Mouse (Mus musculus): ENCODE data around the gene R3hdml.

R3hdml gene

GRCm38 (mm10) chr2:163471710-163472465 is 20.2 kb upstream of the R3hdml start:
- peak; percentile 96 for DNase-seq (ENCODE audit: extremely low read depth, low read depth, low spot score)

DNA sequence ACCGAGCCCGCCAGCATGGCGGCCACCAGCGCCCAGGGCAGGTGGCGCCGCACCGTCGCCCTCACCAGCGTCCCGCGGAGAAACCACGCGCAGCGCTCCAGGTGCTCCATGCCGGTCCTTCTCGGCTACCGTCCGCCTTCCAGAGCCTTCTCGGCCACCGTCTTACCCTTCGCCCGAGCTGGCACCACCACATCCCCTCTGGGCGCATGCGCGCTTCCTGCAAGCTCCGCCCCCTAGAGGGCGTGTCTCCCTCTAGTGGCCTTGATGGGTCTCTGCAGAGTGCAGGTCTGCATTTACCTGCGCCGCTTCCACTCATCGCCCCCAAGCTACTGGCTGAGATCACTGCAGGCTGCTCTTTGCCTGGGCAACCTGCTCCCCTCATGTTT is 19.7 kb upstream of the R3hdml start, which contains the start of gene Fitm2:
TSS of gene Fitm2 (minus strand) at position 164 of the 386 bp plus-strand sequence.
- DNase-seq (ENCODE audit: extremely low read depth, low read depth, low spot score) = no peak

- no peak for DNase-seq (ENCODE audit: extremely low read depth, low read depth, low spot score)
These were observed 11.8 kb upstream of the R3hdml start for GRCm38 (mm10) chr2:163480191-163480825.

GRCm38 (mm10) chr2:163481539-163482029 is 10.5 kb upstream of the R3hdml start:
- no peak for DNase-seq (ENCODE audit: extremely low read depth, low read depth, low spot score)

- DNase-seq (ENCODE audit: extremely low read depth, low read depth, low spot score) = no peak
These were observed 4.8 kb upstream of the R3hdml start for GRCm38 (mm10) chr2:163487360-163487759.

DNA sequence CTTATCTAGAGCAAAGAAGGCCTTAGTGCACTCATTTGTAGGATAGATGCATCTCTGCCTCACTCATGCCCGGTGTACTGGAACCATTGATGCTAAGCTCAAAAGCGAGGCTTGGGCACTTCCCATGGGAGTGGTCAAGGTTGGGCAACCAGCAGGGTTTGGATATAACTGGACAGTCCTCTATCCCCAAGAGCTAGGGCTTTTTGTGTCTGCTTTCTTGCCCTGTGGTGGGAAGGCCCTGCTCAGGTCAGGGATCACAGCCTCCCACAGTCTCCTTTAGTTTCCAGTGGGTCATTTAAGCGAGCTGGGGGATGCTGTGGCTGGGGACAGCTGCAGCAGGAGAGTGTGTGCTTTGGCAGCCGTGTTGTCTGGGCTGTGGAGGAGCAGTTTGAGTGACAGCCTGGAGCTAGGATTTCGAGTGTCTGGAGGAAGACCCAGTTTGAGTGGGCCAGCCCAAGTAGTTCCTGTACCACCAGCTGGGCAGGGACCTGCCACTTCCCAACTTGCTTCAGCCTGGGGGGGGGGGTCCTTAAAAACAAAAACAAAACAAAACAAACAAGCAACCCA is 2.3 kb upstream of the R3hdml start:
- DNase-seq (ENCODE audit: extremely low read depth, low read depth, low spot score) = no peak

DNA sequence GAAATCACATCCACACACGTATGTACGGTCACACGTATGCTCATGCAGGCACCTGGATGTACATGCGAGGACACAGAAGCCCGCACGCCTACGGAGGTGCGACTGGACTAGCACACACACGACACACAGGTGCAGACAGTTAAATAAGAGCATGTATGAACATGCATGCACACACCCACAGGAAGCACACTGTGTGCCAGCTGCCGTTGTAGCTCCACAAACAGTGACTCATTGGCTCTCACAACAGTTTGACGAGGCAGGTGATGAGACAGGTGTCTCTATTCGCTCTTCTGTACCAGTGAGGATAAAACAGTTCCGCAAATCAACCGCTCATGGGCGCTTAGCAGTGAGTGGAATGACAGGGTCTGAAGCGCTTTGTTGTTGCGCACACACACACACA is 1.5 kb upstream of the R3hdml start:
- no peak for DNase-seq (ENCODE audit: extremely low read depth, low read depth, low spot score)

DNA sequence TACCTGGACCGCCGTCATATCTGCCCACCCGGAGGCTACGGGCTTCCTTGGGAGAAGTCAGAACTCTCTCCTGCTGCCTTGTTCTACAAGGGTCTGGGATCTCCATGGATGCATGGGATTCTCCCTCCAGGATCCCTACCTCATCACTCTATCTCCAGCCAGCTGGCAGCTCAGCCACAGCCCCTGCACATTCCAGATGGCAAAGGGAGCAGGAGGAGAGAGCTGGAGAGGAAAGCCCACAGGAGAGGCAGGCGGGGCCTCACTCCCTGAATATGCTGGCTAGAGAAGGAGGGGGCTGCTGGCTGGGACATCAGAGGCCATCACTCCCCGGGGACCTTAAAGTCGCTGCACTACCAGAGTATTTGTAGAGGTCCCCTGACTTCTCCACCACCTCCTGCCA is 767 bp upstream of the R3hdml start:
- no peak for DNase-seq (ENCODE audit: extremely low read depth, low read depth, low spot score)

DNA sequence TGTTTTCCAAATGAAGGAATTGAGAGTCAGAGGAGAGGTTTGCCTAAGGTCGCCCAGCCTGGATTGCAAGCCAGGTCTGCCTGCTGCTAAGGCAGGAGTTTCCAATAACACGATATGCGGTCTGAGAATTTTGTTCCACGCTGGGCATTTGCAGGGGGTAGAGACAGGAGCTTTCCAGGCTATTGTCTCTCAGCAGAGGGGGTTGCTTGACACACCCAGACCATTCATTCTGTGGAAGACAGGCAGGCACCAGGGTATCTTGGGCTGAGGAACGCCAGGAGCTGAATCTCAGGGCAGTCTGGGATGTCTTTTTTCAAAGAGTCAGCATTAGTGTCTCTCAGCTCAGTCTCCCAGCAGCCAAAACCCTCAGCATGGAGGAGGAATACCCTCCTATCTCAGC is 913 bp downstream of the R3hdml start:
- DNase-seq (ENCODE audit: extremely low read depth, low read depth, low spot score) = no peak

DNA sequence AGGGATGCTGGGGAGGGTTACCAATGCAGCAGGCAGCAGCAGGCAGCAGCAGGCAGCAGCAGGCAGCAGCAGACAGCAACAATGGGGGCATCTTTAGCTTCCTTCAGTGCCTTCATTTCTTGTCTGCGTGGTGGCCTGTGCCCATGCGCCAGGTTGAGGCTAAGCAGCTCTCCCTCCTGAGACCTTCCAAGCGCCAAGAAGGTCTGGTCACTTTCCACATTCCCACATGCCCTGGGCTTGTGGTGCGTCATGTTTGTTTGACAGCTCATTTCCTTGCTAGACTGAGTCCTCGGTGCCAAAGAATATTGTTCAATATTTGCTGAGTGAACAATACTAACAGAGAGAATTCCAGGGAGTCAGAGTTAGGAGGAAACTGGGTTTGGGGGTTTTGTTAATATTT is 1.9 kb downstream of the R3hdml start:
- DNase-seq (ENCODE audit: extremely low read depth, low read depth, low spot score) = no peak

DNA sequence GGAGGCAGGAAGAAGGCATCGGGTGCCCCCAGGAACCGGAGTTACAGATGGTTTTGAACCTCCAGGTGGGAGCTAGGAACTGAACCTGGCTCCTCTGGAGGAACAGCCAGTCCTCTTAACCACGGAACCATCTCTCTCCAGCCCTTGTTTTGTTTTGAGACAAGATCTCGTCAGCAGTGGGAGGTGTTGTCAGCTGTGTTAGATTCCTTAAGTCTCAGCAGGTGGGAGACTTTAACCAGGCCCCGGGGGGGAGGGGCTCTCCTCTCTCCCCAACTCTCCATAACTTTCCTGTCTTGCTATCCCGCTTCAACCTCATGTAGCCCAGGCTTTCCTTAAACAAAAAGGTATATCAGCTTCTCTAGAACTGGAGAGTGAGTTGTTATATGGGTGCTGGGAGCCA is 2.3 kb downstream of the R3hdml start:
- no peak for DNase-seq (ENCODE audit: extremely low read depth, low read depth, low spot score)

DNA sequence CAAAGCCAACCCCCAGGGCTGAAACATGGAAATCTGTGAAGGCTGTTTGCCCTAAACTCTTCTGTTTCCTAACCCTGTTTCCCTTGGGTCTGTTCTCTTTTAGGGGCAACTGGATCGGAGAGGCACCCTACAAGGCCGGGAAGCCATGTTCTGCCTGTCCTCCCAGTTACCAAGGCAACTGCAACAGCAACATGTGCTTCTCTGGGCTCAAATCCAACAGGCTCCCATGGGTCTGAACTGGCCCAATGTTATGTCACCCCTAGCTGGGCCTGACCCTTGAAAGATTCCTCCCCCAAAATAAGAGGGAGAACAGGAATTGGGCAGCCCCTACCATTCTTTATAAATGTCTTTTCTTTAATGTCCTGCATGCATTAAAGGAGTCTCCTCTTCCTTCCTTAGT is 10.1 kb downstream of the R3hdml start:
- DNase-seq (ENCODE audit: extremely low read depth, low read depth, low spot score) = no peak

DNA sequence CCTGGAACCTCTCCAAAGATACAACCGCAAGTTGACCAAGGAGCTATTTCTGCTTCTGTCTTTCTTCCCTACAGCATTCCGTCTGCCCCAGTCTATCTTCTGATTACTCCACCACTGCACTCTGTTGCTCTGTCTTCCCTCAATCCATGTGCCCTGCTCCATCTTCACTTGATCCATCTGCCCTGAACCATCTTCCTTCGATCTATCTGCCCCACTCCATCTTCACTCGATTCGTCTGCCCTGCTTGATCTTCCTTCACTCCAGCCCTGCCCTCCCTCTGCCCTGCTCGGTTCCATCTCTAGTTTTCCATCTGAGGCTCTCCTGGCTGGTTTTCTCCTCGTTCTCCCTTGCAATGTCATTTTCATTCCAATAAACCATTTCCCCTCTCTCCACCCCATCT is 11.1 kb downstream of the R3hdml start:
- no peak for DNase-seq (ENCODE audit: extremely low read depth, low read depth, low spot score)

DNA sequence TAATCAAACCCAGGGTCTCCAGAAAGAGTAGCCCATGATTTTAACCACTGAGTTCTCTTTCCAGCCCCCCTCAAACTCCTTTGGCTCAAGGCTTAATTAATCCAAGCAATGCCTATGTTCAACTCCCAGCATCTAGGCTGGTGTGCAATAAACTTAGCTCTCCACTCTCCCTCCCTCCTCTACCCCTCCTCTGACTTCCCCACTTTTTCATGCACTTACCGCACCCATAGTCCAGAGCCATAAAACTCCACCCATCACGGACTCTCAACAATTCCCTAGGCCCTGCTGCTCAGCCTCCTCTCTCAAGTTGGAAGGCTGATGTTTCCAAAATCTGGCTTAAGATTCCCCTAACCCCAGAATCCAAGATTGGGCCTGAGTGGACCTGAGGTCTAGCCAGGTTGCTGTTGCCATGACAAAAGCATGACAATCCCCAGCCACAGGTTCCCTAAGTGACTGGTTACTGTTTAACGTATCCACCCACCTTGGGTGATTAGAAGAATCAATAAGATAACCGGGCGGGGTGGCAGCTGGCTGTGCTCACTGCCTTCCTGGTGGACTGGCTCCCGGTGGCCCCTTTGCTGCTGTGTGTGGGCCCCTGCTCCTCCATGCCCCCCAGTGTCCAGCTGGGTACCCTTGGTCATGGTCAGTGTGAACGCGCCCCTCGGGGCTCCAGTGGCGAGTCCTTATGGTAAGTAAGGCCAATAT is 14.3 kb downstream of the R3hdml start, which contains the start of gene Hnf4a:
TSS of gene Hnf4a (plus strand) at position 509 of the 705 bp plus-strand sequence.
- DNase-seq (ENCODE audit: extremely low read depth, low read depth, low spot score) = no peak

- no peak for DNase-seq (ENCODE audit: extremely low read depth, low read depth, low spot score)
These were observed 33.7 kb downstream of the R3hdml start for GRCm38 (mm10) chr2:163525761-163526243.

- no peak for DNase-seq (ENCODE audit: extremely low read depth, low read depth, low spot score)
These were observed 35.4 kb downstream of the R3hdml start for GRCm38 (mm10) chr2:163527497-163527896.

DNA sequence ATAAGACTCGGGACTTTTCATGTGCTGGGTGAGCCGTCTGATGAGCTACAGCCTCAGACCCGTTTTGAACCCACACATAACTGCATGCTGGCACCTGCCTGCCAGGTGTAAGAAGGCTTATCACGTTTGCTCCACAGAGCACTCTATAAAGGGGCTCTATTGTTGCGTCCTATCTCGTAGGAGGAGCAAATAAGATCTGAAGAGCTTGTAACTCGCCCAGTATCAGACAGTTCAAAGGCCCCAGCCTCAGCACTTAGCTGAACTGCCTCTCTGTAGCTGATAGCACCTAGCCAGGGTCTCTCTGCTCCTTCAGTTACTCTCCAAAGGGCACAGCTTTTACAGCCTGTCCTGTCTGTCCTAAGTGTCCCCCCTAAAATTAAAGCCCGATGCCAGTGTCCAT is 38.3 kb downstream of the R3hdml start:
- no peak for DNase-seq (ENCODE audit: extremely low read depth, low read depth, low spot score)

- no peak for DNase-seq (ENCODE audit: extremely low read depth, low read depth, low spot score)
These were observed 39.8 kb downstream of the R3hdml start for GRCm38 (mm10) chr2:163531917-163532316.

DNA sequence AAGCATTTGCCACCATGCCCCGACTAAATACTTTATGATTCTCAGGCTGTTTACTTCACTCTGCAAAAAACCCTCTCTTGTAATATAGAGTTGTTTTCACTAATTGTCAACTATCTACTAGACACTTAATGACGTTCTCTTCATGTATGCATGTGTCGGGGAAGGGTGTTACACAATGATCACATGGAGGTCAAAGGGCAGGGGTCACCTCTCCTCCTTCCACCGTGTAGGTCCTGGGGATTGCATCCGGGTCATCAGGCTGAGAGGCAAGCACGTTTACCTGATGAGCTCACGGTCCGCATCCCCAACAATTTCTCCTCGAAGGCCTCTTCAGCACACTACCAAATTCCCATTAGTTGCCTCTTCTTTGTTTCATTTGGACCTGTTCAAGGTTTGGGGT is 41.1 kb downstream of the R3hdml start:
- no peak for DNase-seq (ENCODE audit: extremely low read depth, low read depth, low spot score)

GRCm38 (mm10) chr2:163534958-163535524 is 42.9 kb downstream of the R3hdml start:
- DNase-seq (ENCODE audit: extremely low read depth, low read depth, low spot score) = no peak

DNA sequence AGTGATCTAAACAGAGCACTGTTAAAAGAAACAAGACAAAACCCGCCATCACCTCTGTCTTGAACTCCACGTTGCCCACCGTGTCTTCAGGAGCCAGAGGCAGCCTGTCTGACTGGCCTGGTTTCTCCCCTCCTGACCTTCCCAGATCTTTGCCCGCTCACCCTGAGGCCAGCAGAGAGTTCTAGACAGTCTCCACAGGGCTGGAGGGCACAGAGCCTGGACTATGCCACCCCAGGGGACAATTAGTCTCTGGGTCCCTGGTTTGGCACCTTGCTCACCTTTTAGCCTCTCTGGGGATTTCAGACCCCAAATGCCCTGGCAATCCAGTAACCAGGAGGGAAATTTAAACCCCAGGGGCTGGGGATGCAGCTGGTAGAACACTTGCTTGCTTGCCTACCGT is 45.3 kb downstream of the R3hdml start:
- DNase-seq (ENCODE audit: extremely low read depth, low read depth, low spot score) = no peak
